Mouse (Mus musculus): ENCODE data around the gene 4921509C19Rik.

DNA sequence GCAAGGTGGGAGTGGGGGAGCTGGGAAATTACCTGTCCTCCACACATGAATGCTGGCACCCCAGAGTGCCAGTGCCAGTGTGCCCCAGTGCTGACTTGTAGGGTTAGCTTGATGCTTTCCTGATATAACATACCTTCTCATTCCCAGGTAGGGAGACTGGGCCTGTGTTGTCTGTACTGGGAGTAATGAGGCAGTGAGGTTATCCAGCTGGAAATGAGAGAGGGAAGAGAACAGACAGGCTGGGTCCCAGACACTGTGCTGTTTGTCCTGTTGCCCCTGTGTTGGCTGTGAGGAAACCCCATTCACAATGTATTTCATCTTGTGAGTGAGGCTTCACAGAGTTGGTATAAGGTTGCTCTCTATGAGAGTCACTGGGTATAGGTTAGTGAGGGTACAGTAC, 10.5 kb upstream of the 4921509C19Rik start:
- no peak for TF ChIP-seq EP300 (optimal IDR thresholded peaks at IDR 0.05)
- no peak for TF ChIP-seq CTCF (IDR thresholded peaks at IDR 0.05; ENCODE audit: low read depth)
